Mouse (Mus musculus) thymus, adult 2 months (tissue): ENCODE results near the gene Wsb1.

ENCODE experiments used
- CTCF ChIP-seq: fragments of 200-500 bp; IDR thresholded peaks from 2 replicates; pipeline ENCODE4 v1.5.1; 2012; ENCODE audit warnings: mild to moderate bottlenecking, control low read depth, low read length, moderate library complexity, borderline replicate concordance; ENCODE audit not compliant: control insufficient read depth, poor library complexity, insufficient read depth; ENCODE audit errors: extremely low read depth
- POLR2A ChIP-seq: fragments of 200-500 bp; IDR thresholded peaks from 2 replicates; pipeline ENCODE4 v1.6.1; 2012; ENCODE audit warnings: mild to moderate bottlenecking, low read length, control low read depth, moderate library complexity; ENCODE audit not compliant: control insufficient read depth, poor library complexity, insufficient read depth; ENCODE audit errors: extremely low read depth

DNA sequence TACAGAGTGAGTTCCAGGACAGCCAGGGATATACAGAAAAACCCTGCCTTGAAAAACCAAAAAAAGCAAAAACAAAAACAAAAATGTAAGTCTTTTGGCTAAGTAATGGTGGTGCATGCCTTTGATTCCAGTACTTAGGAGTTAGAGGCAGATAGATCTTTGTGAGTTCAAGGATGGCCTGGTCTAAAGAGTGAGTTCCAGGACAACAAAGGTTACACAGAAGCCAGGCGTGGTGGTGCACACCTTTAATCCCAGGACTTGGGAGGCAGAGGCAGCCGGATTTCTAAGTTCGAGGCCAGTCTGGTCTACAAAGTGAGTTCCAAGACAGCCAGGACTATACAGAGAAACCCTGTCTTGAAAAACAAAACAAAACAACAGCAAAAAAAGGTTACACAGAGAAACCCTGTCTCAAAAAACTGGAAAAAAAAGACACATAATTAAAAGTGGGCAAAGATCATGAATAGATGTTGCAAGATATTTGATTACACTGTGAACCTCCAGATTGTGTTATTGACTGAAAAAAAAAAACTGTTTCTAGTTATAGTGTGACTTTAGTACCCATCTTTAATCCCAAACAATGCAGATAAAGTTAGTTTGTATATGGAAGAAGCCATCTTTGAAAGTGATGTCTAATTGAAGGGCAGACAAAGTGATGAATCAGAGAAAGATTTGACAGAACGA is 29.0 kb upstream of the Wsb1 start:
- TF ChIP-seq POLR2A (no peak), CTCF (no peak)
